Mouse (Mus musculus) liver, embryonic 14.5 days (tissue): Measurements from ENCODE around the gene Nek11. TPM values are rescaled to one million over a fixed set of nuclear protein-coding genes. Genes with fewer than 3 reads are reported as not detected.

Experiments used
- ATAC-seq: fragments of 200-750 bp; cut with Nextera tagmentation; 2 replicates; pipeline ENCODE4 v1.8.0; 2017; ENCODE audit warnings: moderate number of reproducible peaks, mild to moderate bottlenecking, moderate library complexity; ENCODE audit not compliant: insufficient read depth
- DNase-seq, 3 experiments: peaks; one replicate each; pipeline ENCODE4 v3.0.0-alpha.2; 2012 to 2013; ENCODE audit warnings: low read depth in 3 of 3, low spot score in 3 of 3
- H3K27ac ChIP-seq: fragments of 300-500 bp; sonication (generic); 2 replicates; pipeline ENCODE4 v1.5.1; 2014; ENCODE audit warnings: moderate library complexity, mild to moderate bottlenecking, control low read depth, inconsistent platforms
- H3K27me3 ChIP-seq: fragments of 300-500 bp; sonication (generic); 2 replicates; pipeline ENCODE4 v1.6.1; 2014; ENCODE audit warnings: mild to moderate bottlenecking, low read length, moderate library complexity; ENCODE audit not compliant: control insufficient read depth, insufficient read depth
- H3K36me3 ChIP-seq: fragments of 300-500 bp; sonication (generic); replicated peaks from 2 replicates; pipeline ENCODE4 v1.6.1; 2014; ENCODE audit warnings: low read depth; ENCODE audit not compliant: control insufficient read depth, insufficient read depth
- H3K4me1 ChIP-seq, 2 experiments: fragments of 200-500 bp in 1 of 2; fragments of 300-500 bp in 1 of 2; sonication (generic) in 1 of 2; replicated peaks; 2 replicates each; pipeline ENCODE4 v1.6.1; 2012 to 2014; ENCODE audit warnings: antibody characterized with exemption in 1 of 2, inconsistent platforms in 1 of 2, low read length in 1 of 2; ENCODE audit not compliant: control insufficient read depth in 2 of 2, insufficient read depth in 2 of 2
- H3K4me2 ChIP-seq: fragments of 300-500 bp; sonication (generic); 2 replicates; pipeline ENCODE4 v1.6.1; 2014; ENCODE audit warnings: low read depth, mild to moderate bottlenecking, control low read depth, moderate library complexity
- H3K4me3 ChIP-seq, 2 experiments: fragments of 200-500 bp in 1 of 2; fragments of 300-500 bp in 1 of 2; sonication (generic) in 1 of 2; 2 replicates each; pipeline ENCODE4 v1.5.1; 2012 to 2014; ENCODE audit warnings: low read depth in 2 of 2, low read length in 2 of 2, mild to moderate bottlenecking in 2 of 2, control low read depth in 1 of 2, inconsistent platforms in 1 of 2, moderate library complexity in 1 of 2; ENCODE audit not compliant: insufficient read depth in 1 of 2
- H3K9ac ChIP-seq: fragments of 300-500 bp; sonication (generic); replicated peaks from 2 replicates; pipeline ENCODE4 v1.6.1; 2014; ENCODE audit warnings: mild to moderate bottlenecking, control low read depth, moderate library complexity
- H3K9me3 ChIP-seq: fragments of 300-500 bp; sonication (generic); 2 replicates; pipeline ENCODE4 v1.6.1; 2016; ENCODE audit warnings: low read length, mixed read lengths; ENCODE audit not compliant: control insufficient read depth
- CTCF ChIP-seq: IDR thresholded peaks from 2 replicates; pipeline ENCODE4 v1.5.1; 2016; ENCODE audit warnings: antibody characterized with exemption, low read depth, control low read depth
- EP300 ChIP-seq: IDR thresholded peaks from 2 replicates; pipeline ENCODE4 v1.6.1; 2016; ENCODE audit warnings: antibody characterized with exemption, low read depth
- WGBS: fragments of 180-500 bp; shearing (Covaris S2); extraction: QIAGEN DNeasy Blood & Tissue Kit; methylation state at CpG from one replicate; pipeline ENCODE4 v1.1.7; 2014; ENCODE audit not compliant: insufficient replicate concordance; 5-methylcytosine and 5-hydroxymethylcytosine counted together
- polyA plus RNA-seq, 2 experiments: library from polyadenylated mRNA; depleted of rRNA in 1 of 2; stranded (reverse) in 1 of 2; unstranded in 1 of 2; fragments of >200 nt; fragmentation: Nextera tagmentation in 1 of 2; extraction: Ambion mirVana in 1 of 2; gene quantifications; 2 replicates each; pipeline versions ENCODE4 v1.2.1 to v1.2.3; 2012 to 2014

The Nek11 gene
- polyA plus RNA-seq, 2 experiments = not detected

GRCm38 (mm10) chr9:105252349-105253041, 142.8 kb downstream of the Nek11 start:
- Histone ChIP-seq H3K27ac (no peak overlapping the region), H3K9ac (no peak overlapping the region), H3K4me1 (no peaks in the 10 kb centered on the region), H3K4me3 (no peak overlapping the region), H3K27me3 (no peaks in the 10 kb centered on the region), H3K36me3 (no peaks in the 10 kb centered on the region), H3K9me3 (no peaks in the 10 kb centered on the region; the same call in 1 of the 2 replicates), H3K4me2 (no peak overlapping the region)
- WGBS = 49% methylated on average over 4 of the region's 4 CpGs
- TF ChIP-seq EP300 (no peak), CTCF (no peak)
- no peak for DNase-seq
- ATAC-seq = no peak

GRCm38 (mm10) chr9:105251256-105251655, 144.1 kb downstream of the Nek11 start:
- Histone ChIP-seq H3K4me2 (no peak overlapping the region), H3K27me3 (no peaks in the 10 kb centered on the region), H3K4me3 (no peak overlapping the region), H3K4me1 (no peaks in the 10 kb centered on the region), H3K9me3 (no peaks in the 10 kb centered on the region; the same call in 1 of the 2 replicates), H3K27ac (no peak overlapping the region), H3K36me3 (no peaks in the 10 kb centered on the region), H3K9ac (no peak overlapping the region)
- no peak for ATAC-seq
- TF ChIP-seq EP300 = no peak
- no peak for TF ChIP-seq CTCF
- 58% methylated on average over 4 of the region's 4 CpGs for WGBS
- no peak for DNase-seq

- no peak overlapping the region for H3K4me3 ChIP-seq
- H3K4me2 ChIP-seq = no peak overlapping the region
- no peaks in the 10 kb centered on the region for H3K36me3 ChIP-seq
- no peak overlapping the region for H3K27ac ChIP-seq
- H3K9ac ChIP-seq = no peak overlapping the region
- H3K9me3 ChIP-seq = no peaks in the 10 kb centered on the region
- H3K27me3 ChIP-seq = no peaks in the 10 kb centered on the region
- TF ChIP-seq EP300 (no peak), CTCF (no peak)
- DNase-seq = peak in 1 of 3 experiments; percentile 1
- WGBS = 23% methylated on average over 5 of the region's 5 CpGs
- no peaks in the 10 kb centered on the region for H3K4me1 ChIP-seq
- no peak for ATAC-seq
These were observed 151.3 kb downstream of the Nek11 start for GRCm38 (mm10) chr9:105244024-105244423.

GRCm38 (mm10) chr9:105214434-105214833, 180.9 kb downstream of the Nek11 start:
- H3K9ac ChIP-seq = no peak overlapping the region
- H3K4me2 ChIP-seq = no peak overlapping the region
- H3K27ac ChIP-seq = no peak overlapping the region
- no peaks in the 10 kb centered on the region for H3K36me3 ChIP-seq
- H3K4me1 ChIP-seq = 0 out of 4 replicates have a peak, but pooled peaks cover 0 to 2% of the 10 kb centered on the region in 2 experiments
- no peak for TF ChIP-seq EP300
- no peak for TF ChIP-seq CTCF
- WGBS = 45% methylated on average over 4 of the region's 4 CpGs
- no peaks in the 10 kb centered on the region for H3K27me3 ChIP-seq
- H3K4me3 ChIP-seq = no peak overlapping the region
- no peak for ATAC-seq
- no peak for DNase-seq
- H3K9me3 ChIP-seq = no peaks in the 10 kb centered on the region

- ATAC-seq = no peak
- Histone ChIP-seq H3K27ac (no peak overlapping the region), H3K4me3 (no peak overlapping the region), H3K4me2 (no peak overlapping the region), H3K27me3 (no peaks in the 10 kb centered on the region), H3K9me3 (no peaks in the 10 kb centered on the region), H3K9ac (no peak overlapping the region), H3K4me1 (no peaks in the 10 kb centered on the region), H3K36me3 (no peaks in the 10 kb centered on the region)
- TF ChIP-seq EP300 (no peak), CTCF (no peak)
- WGBS = 61% methylated on average over 1 of the region's 1 CpGs
- no peak for DNase-seq
These were observed 195.0 kb downstream of the Nek11 start for GRCm38 (mm10) chr9:105200305-105200704.
